Mouse (Mus musculus) stomach, adult 2 months (tissue): ENCODE measurements around the gene Ankrd17. TPM values are rescaled to one million over a fixed set of nuclear protein-coding genes. Genes with fewer than 3 reads are reported as not detected.

Source experiments
- polyA plus RNA-seq: library from polyadenylated mRNA; depleted of rRNA; stranded (reverse); fragments of >200 nt; gene quantifications from 2 replicates; pipeline ENCODE4 v1.2.3, GENCODE M21; 2012; rRNA removed

The Ankrd17 gene
- 3.1 and 5.4 TPM in 2 replicates for polyA plus RNA-seq

GRCm38 (mm10) chr5:90366121-90367066, at the start of gene Ankrd17:
Gene Ankrd17, minus strand, starts transcription at chr5:90366577.

GRCm38 (mm10) chr5:90367067-90367303, 608 bp upstream of the Ankrd17 start, which contains the start of gene Gm9958:
Gene Gm9958, plus strand, starts transcription at chr5:90367204.

GRCm38 (mm10) chr5:90223534-90224381, 142.6 kb downstream of the Ankrd17 start, which contains the start of gene Cox18:
Gene Cox18, minus strand, starts transcription at chr5:90224001.

Other genes starting within 250 kb of the Ankrd17 start
- 18.0 and 29.3 TPM in 2 replicates for gene Cox18, start 142.6 kb downstream of the Ankrd17 start, polyA plus RNA-seq
- 0.25 and 0.61 TPM in 2 replicates for gene Gm9958, start 627 bp upstream of the Ankrd17 start, polyA plus RNA-seq
- 0.09 and 0.67 TPM in 2 replicates for gene Alb, start 94.3 kb upstream of the Ankrd17 start, polyA plus RNA-seq
- gene Afp, start 124.2 kb upstream of the Ankrd17 start, polyA plus RNA-seq: 0.03 and 0.56 TPM in 2 replicates
- gene Afm, start 152.4 kb upstream of the Ankrd17 start, polyA plus RNA-seq: 0.02 and 0.09 TPM in 2 replicates
- gene 5830473C10Rik, start 194.5 kb upstream of the Ankrd17 start, polyA plus RNA-seq: 0.06 TPM in 1 of 2 replicates, not detected in the other